Mouse (Mus musculus): Measurements from ENCODE around the gene Gstcd. TPM values are rescaled to one million over a fixed set of nuclear protein-coding genes. Genes with fewer than 3 reads are reported as not detected.

The Gstcd gene
- polyA plus RNA-seq, 1 experiment: 13.1 TPM

- no peak for TF ChIP-seq FOSL1 (IDR thresholded peaks at IDR 0.05; ENCODE audit: insufficient read depth, low read length, poor library complexity, severe bottlenecking)
- peak; percentile 95 for TF ChIP-seq MYOD1 (IDR thresholded peaks at IDR 0.05; ENCODE audit: control insufficient read depth, insufficient read length, low read depth)
- H3K36me3 ChIP-seq (ENCODE audit: control insufficient read depth, insufficient read depth): no peaks in the 10 kb centered on the region
Observed at GRCm38 (mm10) chr3:132962631-132963361, 129.0 kb downstream of the Gstcd start.

GRCm38 (mm10) chr3:132950529-132950880, 141.3 kb downstream of the Gstcd start:
- peak overlapping the region; percentile 52 for H3K4me3 ChIP-seq (ENCODE audit: insufficient read depth, poor library complexity, severe bottlenecking)
- TF ChIP-seq MAX (IDR thresholded peaks at IDR 0.05): no peak
- H3K79me3 ChIP-seq (ENCODE audit: low read depth): peaks cover 2% of the 10 kb centered on the region
- peaks cover 13% of the 10 kb centered on the region for H3K36me3 ChIP-seq (ENCODE audit: control insufficient read depth, insufficient read depth)
- H3K79me2 ChIP-seq (ENCODE audit: control insufficient read depth, insufficient read depth): peaks cover 27% of the 10 kb centered on the region
- H3K27me3 ChIP-seq (ENCODE audit: control insufficient read depth, insufficient read depth, insufficient read length): no peaks in the 10 kb centered on the region
- H3ac ChIP-seq (ENCODE audit: control insufficient read depth, insufficient read length, low read depth): peak overlapping the region; percentile 48

More at GRCm38 (mm10) chr3:132962631-132963361, 129.0 kb downstream of the Gstcd start:
- no peaks in the 10 kb centered on the region for H3K27me3 ChIP-seq (ENCODE audit: control insufficient read depth, insufficient read depth, insufficient read length)
- no peaks in the 10 kb centered on the region for H3K79me3 ChIP-seq (ENCODE audit: low read depth)
- no peaks in the 10 kb centered on the region for H3K79me2 ChIP-seq (ENCODE audit: control insufficient read depth, insufficient read depth)
- no peak overlapping the region for H3K4me3 ChIP-seq (ENCODE audit: insufficient read depth, poor library complexity, severe bottlenecking)
- no peak overlapping the region for H3ac ChIP-seq (ENCODE audit: control insufficient read depth, insufficient read length, low read depth)

GRCm38 (mm10) chr3:132949791-132950528, 141.9 kb downstream of the Gstcd start, which contains the start of gene Npnt:
Gene Npnt, minus strand, starts transcription at chr3:132950291.
- Histone ChIP-seq H3K4me3 (ENCODE audit: insufficient read depth, poor library complexity, severe bottlenecking) (peak within 1 kb of the TSS; percentile 52), H3K27me3 (ENCODE audit: control insufficient read depth, insufficient read depth, insufficient read length) (no peaks in the 10 kb centered on the region), H3K36me3 (ENCODE audit: control insufficient read depth, insufficient read depth) (peaks cover 13% of the 10 kb centered on the region), H3K79me3 (ENCODE audit: low read depth) (peaks cover 2% of the 10 kb centered on the region), H3ac (ENCODE audit: control insufficient read depth, insufficient read length, low read depth) (peak within 1 kb of the TSS; percentile 92), H3K79me2 (ENCODE audit: control insufficient read depth, insufficient read depth) (peaks cover 27% of the 10 kb centered on the region)
- no peak for TF ChIP-seq CEBPB (IDR thresholded peaks at IDR 0.05; ENCODE audit: low read depth)
- TF ChIP-seq USF1 (IDR thresholded peaks at IDR 0.05; ENCODE audit: low read depth): no peak
- TF ChIP-seq MYOD1 (IDR thresholded peaks at IDR 0.05; ENCODE audit: control insufficient read depth, insufficient read length, low read depth): no peak
- TF ChIP-seq MAX (IDR thresholded peaks at IDR 0.05): no peak
- no peak for TF ChIP-seq CTCF (IDR thresholded peaks at IDR 0.05; ENCODE audit: control insufficient read depth, insufficient read depth, insufficient read length)
- no peak for TF ChIP-seq FOSL1 (IDR thresholded peaks at IDR 0.05; ENCODE audit: insufficient read depth, low read length, poor library complexity, severe bottlenecking)
- TF ChIP-seq MYOG (IDR thresholded peaks at IDR 0.05; ENCODE audit: control insufficient read depth, extremely low read depth, insufficient read length): no peak

DNA sequence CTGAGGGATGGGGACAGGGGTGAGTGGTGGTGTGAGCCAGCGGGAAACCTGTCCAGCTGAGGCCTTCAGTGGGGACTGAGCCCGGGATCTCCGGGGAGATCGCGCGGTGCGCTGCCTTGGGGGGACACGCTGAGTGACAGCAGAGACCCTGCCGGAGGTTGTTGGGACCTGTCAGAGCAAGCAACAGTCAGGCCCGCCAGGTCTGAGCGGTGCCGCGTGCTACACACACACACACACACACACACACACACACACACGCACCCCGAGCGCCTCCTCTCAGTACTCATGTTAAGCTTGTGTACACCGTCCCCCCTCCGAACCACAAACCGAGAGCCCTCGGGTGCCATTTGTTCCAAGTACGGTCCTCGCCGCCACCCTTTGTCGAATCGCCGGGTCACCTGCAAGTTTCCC, 142.4 kb downstream of the Gstcd start:
- peak overlapping the region; percentile 52 for H3K4me3 ChIP-seq (ENCODE audit: insufficient read depth, poor library complexity, severe bottlenecking)
- no peak for TF ChIP-seq MYOG (IDR thresholded peaks at IDR 0.05; ENCODE audit: control insufficient read depth, extremely low read depth, insufficient read length)
- no peak for TF ChIP-seq CEBPB (IDR thresholded peaks at IDR 0.05; ENCODE audit: low read depth)
- TF ChIP-seq CTCF (IDR thresholded peaks at IDR 0.05; ENCODE audit: control insufficient read depth, insufficient read depth, insufficient read length): no peak
- no peak for TF ChIP-seq MAX (IDR thresholded peaks at IDR 0.05)
- no peak for TF ChIP-seq FOSL1 (IDR thresholded peaks at IDR 0.05; ENCODE audit: insufficient read depth, low read length, poor library complexity, severe bottlenecking)
- TF ChIP-seq USF1 (IDR thresholded peaks at IDR 0.05; ENCODE audit: low read depth): no peak
- peaks cover 13% of the 10 kb centered on the region for H3K36me3 ChIP-seq (ENCODE audit: control insufficient read depth, insufficient read depth)
- peak overlapping the region; percentile 92 for H3ac ChIP-seq (ENCODE audit: control insufficient read depth, insufficient read length, low read depth)
- H3K79me3 ChIP-seq (ENCODE audit: low read depth): peaks cover 2% of the 10 kb centered on the region
- no peaks in the 10 kb centered on the region for H3K27me3 ChIP-seq (ENCODE audit: control insufficient read depth, insufficient read depth, insufficient read length)
- H3K79me2 ChIP-seq (ENCODE audit: control insufficient read depth, insufficient read depth): peaks cover 27% of the 10 kb centered on the region

GRCm38 (mm10) chr3:132948298-132948795, 143.5 kb downstream of the Gstcd start:
- peak overlapping the region; percentile 52 for H3ac ChIP-seq (ENCODE audit: control insufficient read depth, insufficient read length, low read depth)
- no peak for TF ChIP-seq FOSL1 (IDR thresholded peaks at IDR 0.05; ENCODE audit: insufficient read depth, low read length, poor library complexity, severe bottlenecking)
- no peak for TF ChIP-seq MYOD1 (IDR thresholded peaks at IDR 0.05; ENCODE audit: control insufficient read depth, insufficient read length, low read depth)
- TF ChIP-seq USF1 (IDR thresholded peaks at IDR 0.05; ENCODE audit: low read depth): no peak
- TF ChIP-seq CTCF (IDR thresholded peaks at IDR 0.05; ENCODE audit: control insufficient read depth, insufficient read depth, insufficient read length): no peak
- no peak for TF ChIP-seq MYOG (IDR thresholded peaks at IDR 0.05; ENCODE audit: control insufficient read depth, extremely low read depth, insufficient read length)
- no peak for TF ChIP-seq CEBPB (IDR thresholded peaks at IDR 0.05; ENCODE audit: low read depth)
- TF ChIP-seq MAX (IDR thresholded peaks at IDR 0.05): no peak
- no peaks in the 10 kb centered on the region for H3K27me3 ChIP-seq (ENCODE audit: control insufficient read depth, insufficient read depth, insufficient read length)
- H3K79me2 ChIP-seq (ENCODE audit: control insufficient read depth, insufficient read depth): peaks cover 27% of the 10 kb centered on the region
- peaks cover 13% of the 10 kb centered on the region for H3K36me3 ChIP-seq (ENCODE audit: control insufficient read depth, insufficient read depth)
- H3K4me3 ChIP-seq (ENCODE audit: insufficient read depth, poor library complexity, severe bottlenecking): no peak overlapping the region
- peaks cover 2% of the 10 kb centered on the region for H3K79me3 ChIP-seq (ENCODE audit: low read depth)

Measured in C2C12 (cell line).